Mouse (Mus musculus) stomach, postnatal 0 days (tissue): ENCODE measurements at regions not wholly inside any gene's neighbourhood (a gene's known extent, or its start where the extent isn't known, plus 50 kb on each side); places are given as distances from the start of the nearest gene placed in this dataset.

Experiments used
- ATAC-seq: fragments of 200-750 bp; cut with Nextera tagmentation; 2 replicates; pipeline ENCODE4 v1.8.0; 2017; ENCODE audit not compliant: low FRiP score, low TSS enrichment
- DNase-seq: peaks from one replicate; pipeline ENCODE4 v3.0.0-alpha.2; 2016; ENCODE audit warnings: low spot score
- H3K27ac ChIP-seq: fragments of 300-500 bp; sonication (generic); replicated peaks from 2 replicates; pipeline ENCODE4 v1.5.1; 2014; ENCODE audit warnings: mild to moderate bottlenecking, control low read depth
- H3K27me3 ChIP-seq: fragments of 300-500 bp; sonication (generic); 2 replicates; pipeline ENCODE4 v1.6.1; 2014; ENCODE audit warnings: low read length; ENCODE audit not compliant: control insufficient read depth, insufficient read depth
- H3K36me3 ChIP-seq: fragments of 300-500 bp; sonication (generic); 2 replicates; pipeline ENCODE4 v1.6.1; 2014; ENCODE audit warnings: low read length, mixed read lengths; ENCODE audit not compliant: control insufficient read depth, insufficient read depth
- H3K4me1 ChIP-seq: fragments of 300-500 bp; sonication (generic); replicated peaks from 2 replicates; pipeline ENCODE4 v1.6.1; 2014; ENCODE audit warnings: antibody characterized with exemption; ENCODE audit not compliant: control insufficient read depth, insufficient read depth
- H3K4me2 ChIP-seq: fragments of 300-500 bp; sonication (generic); replicated peaks from 2 replicates; pipeline ENCODE4 v1.6.1; 2014; ENCODE audit warnings: low read depth, mild to moderate bottlenecking, control low read depth, moderate library complexity
- H3K4me3 ChIP-seq: fragments of 300-500 bp; sonication (generic); 2 replicates; pipeline ENCODE4 v1.5.1; 2014; ENCODE audit warnings: low read depth, low read length, control low read depth
- H3K9ac ChIP-seq: fragments of 300-500 bp; sonication (generic); 2 replicates; pipeline ENCODE4 v1.6.1; 2014; ENCODE audit warnings: mild to moderate bottlenecking, low read length, control low read depth, mixed read lengths
- H3K9me3 ChIP-seq: fragments of 300-500 bp; sonication (generic); 2 replicates; pipeline ENCODE4 v1.6.1; 2016; ENCODE audit warnings: low read length; ENCODE audit not compliant: control insufficient read depth
- CTCF ChIP-seq: IDR thresholded peaks from 2 replicates; pipeline ENCODE4 v1.5.1; 2016; ENCODE audit warnings: antibody characterized with exemption, low read depth, mild to moderate bottlenecking, moderate library complexity
- EP300 ChIP-seq: optimal IDR thresholded peaks from 2 replicates; pipeline ENCODE3; 2016; ENCODE audit warnings: antibody characterized with exemption
- WGBS: fragments of 180-500 bp; shearing (Covaris S2); extraction: QIAGEN DNeasy Blood & Tissue Kit; methylation state at CpG from one replicate; pipeline ENCODE4 v1.1.7; 2014; 5-methylcytosine and 5-hydroxymethylcytosine counted together

- TF ChIP-seq EP300 (no peak), CTCF (no peak)
- no peak for ATAC-seq
Measured at GRCm38 (mm10) chr13:53688934-53689333, 216.1 kb upstream of the Msx2 start.

GRCm38 (mm10) chr13:53688489-53688888 is 215.6 kb upstream of the Msx2 start:
- H3K27me3 ChIP-seq, result no peaks in the 10 kb centered on the region
- H3K4me3 ChIP-seq, result no peak overlapping the region
- H3K9ac ChIP-seq, result no peak overlapping the region
- TF ChIP-seq EP300 (no peak), CTCF (peak; percentile 95)
- H3K4me1 ChIP-seq, result 0 out of 2 replicates have a peak, but pooled peaks cover 2% of the 10 kb centered on the region
- H3K27ac ChIP-seq, result no peak overlapping the region
- no peaks in the 10 kb centered on the region for H3K9me3 ChIP-seq
- 7% methylated on average over 13 of the region's 13 CpGs for WGBS
- H3K4me2 ChIP-seq, result no peak overlapping the region
- 0 out of 2 replicates have a peak, but pooled peaks have one; percentile 47 for ATAC-seq
- no peaks in the 10 kb centered on the region for H3K36me3 ChIP-seq
- peak; percentile 83 for DNase-seq

More at GRCm38 (mm10) chr13:53688934-53689333, 216.1 kb upstream of the Msx2 start:
- DNase-seq, result no peak
- Histone ChIP-seq H3K27ac (no peak overlapping the region), H3K27me3 (no peaks in the 10 kb centered on the region), H3K4me3 (no peak overlapping the region), H3K9me3 (no peaks in the 10 kb centered on the region), H3K4me1 (0 out of 2 replicates have a peak, but pooled peaks cover 2% of the 10 kb centered on the region), H3K4me2 (no peak overlapping the region), H3K9ac (no peak overlapping the region), H3K36me3 (no peaks in the 10 kb centered on the region)
- WGBS, result 35% methylated on average over 8 of the region's 8 CpGs

- no peaks in the 10 kb centered on the region for H3K27me3 ChIP-seq
- no peak overlapping the region for H3K4me3 ChIP-seq
- no peak overlapping the region for H3K9ac ChIP-seq
- H3K4me1 ChIP-seq, result 0 out of 2 replicates have a peak, but pooled peaks cover 2% of the 10 kb centered on the region
- DNase-seq, result no peak
- no peak overlapping the region for H3K27ac ChIP-seq
- no peak for ATAC-seq
- TF ChIP-seq EP300 (no peak), CTCF (no peak)
- no peak overlapping the region for H3K4me2 ChIP-seq
- no peaks in the 10 kb centered on the region for H3K36me3 ChIP-seq
- no peaks in the 10 kb centered on the region for H3K9me3 ChIP-seq
- WGBS, result 61% methylated on average over 5 of the region's 5 CpGs
Measured at GRCm38 (mm10) chr13:53684498-53684897, 211.6 kb upstream of the Msx2 start.

GRCm38 (mm10) chr13:53677187-53677586 is 204.3 kb upstream of the Msx2 start:
- no peak for DNase-seq
- Histone ChIP-seq H3K4me1 (no peaks in the 10 kb centered on the region), H3K4me3 (no peak overlapping the region), H3K36me3 (no peaks in the 10 kb centered on the region), H3K4me2 (no peak overlapping the region), H3K9ac (no peak overlapping the region), H3K9me3 (no peaks in the 10 kb centered on the region), H3K27me3 (no peaks in the 10 kb centered on the region), H3K27ac (no peak overlapping the region)
- TF ChIP-seq CTCF (no peak), EP300 (no peak)
- no peak for ATAC-seq
- whole genome bisulfite sequencing, result 84% methylated on average over 10 of the region's 10 CpGs

GRCm38 (mm10) chr13:53670361-53670760 is 197.5 kb upstream of the Msx2 start:
- ATAC-seq, result no peak
- Histone ChIP-seq H3K9me3 (no peaks in the 10 kb centered on the region), H3K4me1 (no peaks in the 10 kb centered on the region), H3K27ac (no peak overlapping the region), H3K4me3 (no peak overlapping the region), H3K4me2 (no peak overlapping the region), H3K9ac (no peak overlapping the region), H3K36me3 (no peaks in the 10 kb centered on the region), H3K27me3 (no peaks in the 10 kb centered on the region)
- no peak for DNase-seq
- 40% methylated on average over 19 of the region's 19 CpGs for WGBS
- TF ChIP-seq EP300 (no peak), CTCF (no peak)

- H3K4me1 ChIP-seq, result no peaks in the 10 kb centered on the region
- H3K9ac ChIP-seq, result no peak overlapping the region
- no peak for DNase-seq
- no peak for ATAC-seq
- H3K4me3 ChIP-seq, result no peak overlapping the region
- TF ChIP-seq CTCF (no peak; the same call in 1 of the 2 replicates), EP300 (no peak)
- no peaks in the 10 kb centered on the region for H3K27me3 ChIP-seq
- no peak overlapping the region for H3K27ac ChIP-seq
- H3K36me3 ChIP-seq, result no peaks in the 10 kb centered on the region
- H3K9me3 ChIP-seq, result no peaks in the 10 kb centered on the region
- H3K4me2 ChIP-seq, result no peak overlapping the region
- WGBS, result 92% methylated on average over 4 of the region's 4 CpGs
Measured at GRCm38 (mm10) chr13:53667518-53667917, 194.6 kb upstream of the Msx2 start.
